Mouse (Mus musculus) spleen, postnatal 36 days (tissue): ENCODE results near the gene Elac2.

Source experiments
- DNase-seq, 2 experiments: peaks; one replicate each; pipeline ENCODE4 v3.0.0; 2022; ENCODE audit warnings: low spot score in 2 of 2, mixed read lengths in 1 of 2

Elac2 gene

GRCm38 (mm10) chr11:65020744-65021143 is 41.9 kb downstream of the Elac2 start:
- DNase-seq: no peak

GRCm38 (mm10) chr11:65022771-65023170 is 43.9 kb downstream of the Elac2 start:
- no peak for DNase-seq

GRCm38 (mm10) chr11:65028049-65028448 is 49.2 kb downstream of the Elac2 start:
- no peak for DNase-seq

- no peak for DNase-seq
Measured at GRCm38 (mm10) chr11:65030201-65030600, 51.4 kb downstream of the Elac2 start.

DNA sequence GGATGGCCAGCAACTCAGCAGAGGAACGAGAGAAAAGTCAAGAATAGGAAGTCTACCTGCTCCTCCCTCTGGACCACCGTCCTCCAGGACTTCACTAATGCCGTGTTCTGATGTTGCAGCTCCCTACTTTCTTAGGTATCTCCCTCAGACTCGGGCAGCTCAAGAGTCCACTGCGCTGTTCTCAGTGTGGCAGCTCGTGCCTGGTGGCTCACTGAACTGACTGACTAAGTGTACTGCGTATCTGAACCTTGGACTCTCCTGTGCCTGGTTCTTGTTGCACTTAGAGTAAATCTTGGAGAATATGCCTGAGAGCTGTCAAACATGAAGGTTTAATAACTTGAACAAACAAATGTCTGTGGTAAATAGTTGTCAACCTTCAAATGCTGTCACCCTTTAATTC is 53.4 kb downstream of the Elac2 start:
- no peak for DNase-seq

- no peak for DNase-seq
Measured at GRCm38 (mm10) chr11:65038996-65039395, 60.2 kb downstream of the Elac2 start.

GRCm38 (mm10) chr11:65039517-65040095 is 60.8 kb downstream of the Elac2 start:
- no peak for DNase-seq

- no peak for DNase-seq
Measured at GRCm38 (mm10) chr11:65040556-65040955, 61.7 kb downstream of the Elac2 start.

GRCm38 (mm10) chr11:65049090-65049489 is 70.3 kb downstream of the Elac2 start:
- no peak for DNase-seq

- no peak for DNase-seq
Measured at GRCm38 (mm10) chr11:65050819-65051218, 72.0 kb downstream of the Elac2 start.
